16 mouse cellular contexts compared by ENCODE assay signal in genomic region chr11:94475722-94476121, GRCm38 (mm10). TPM values are rescaled to one million over a fixed set of nuclear protein-coding genes. Genes with fewer than 3 reads are reported as not detected.
A peak's percentile ranks its signal among the peaks of the same experiment; 100 is the strongest.
DNase-seq lines count a peak whose midpoint lies in the region; ATAC-seq lines count a peak whose summit lies in the region.
"Had no signal": no experiment of that assay in that cellular context is flagged by ENCODE, and none has a peak within 500 bp of the region (broad histone marks: within the 10 kb centered on the region; RNA-seq: fewer than 3 reads in every experiment).

No protein-coding gene starts in this region.

- H3K4me1 ChIP-seq in forebrain, embryonic 14.5 days (ENCODE audit: control insufficient read depth, insufficient read depth, low read length), result peaks cover 25% of the 10 kb centered on the region
- peaks cover 46% of the 10 kb centered on the region for H3K4me1 ChIP-seq in forebrain, embryonic 15.5 days

- no peak for ATAC-seq in forebrain, embryonic 14.5 days
- ATAC-seq in forebrain, embryonic 15.5 days (replicated peaks), result no peak

- peak overlapping the region; percentile 20; the same call in 1 of the 2 replicates for H3K4me2 ChIP-seq in forebrain, embryonic 14.5 days (ENCODE audit: low read length)
- no peak overlapping the region; the same call in 1 of the 2 replicates for H3K4me2 ChIP-seq in forebrain, embryonic 15.5 days (replicated peaks)
- H3K4me2 ChIP-seq: heart, embryonic 11.5 days had no signal

- peak; percentile 61 for DNase-seq in forebrain, embryonic 14.5 days (ENCODE audit: low spot score)
- peak; percentile 49 to 70 for DNase-seq in kidney, postnatal 25 days
- no peak for DNase-seq in kidney, postnatal 14 days
- peak; percentile 79 for DNase-seq in Muller cell, postnatal 12 days (ENCODE audit: inconsistent ontology term)
- peak; percentile 27 for DNase-seq in induced T-regulatory cell, adult 2 months (ENCODE audit: low read depth)
- no peak for DNase-seq in frontal cortex, postnatal 25 days (ENCODE audit: low spot score in 2 of 2)
- DNase-seq: adrenal gland, postnatal 36 days; embryo, embryonic 11 days; gastrocnemius, postnatal 10 days; heart, postnatal 4 days; kidney, adult 8-10 months; right cerebral cortex, postnatal 25 days had no signal

- H3K36me3 ChIP-seq in forebrain, embryonic 14.5 days (ENCODE audit: control insufficient read depth, insufficient read depth, low read length), result no peaks in the 10 kb centered on the region
- no peaks in the 10 kb centered on the region for H3K36me3 ChIP-seq in forebrain, embryonic 15.5 days

- H3K9ac ChIP-seq in forebrain, embryonic 14.5 days (ENCODE audit: low read length), result no peak overlapping the region
- no peak overlapping the region for H3K9ac ChIP-seq in forebrain, embryonic 15.5 days (replicated peaks)

- WGBS in forebrain, embryonic 14.5 days, result 6% methylated on average over 11 of the region's 11 CpGs
- 5% methylated on average over 11 of the region's 11 CpGs for WGBS in forebrain, embryonic 15.5 days

- no peaks in the 10 kb centered on the region for H3K9me3 ChIP-seq in forebrain, embryonic 14.5 days (replicated peaks; ENCODE audit: control insufficient read depth, low read length)
- H3K9me3 ChIP-seq in forebrain, embryonic 15.5 days, result no peaks in the 10 kb centered on the region

- peaks cover 15% of the 10 kb centered on the region; the same call in 1 of the 2 replicates for H3K27me3 ChIP-seq in forebrain, embryonic 14.5 days (replicated peaks; ENCODE audit: control insufficient read depth, insufficient read depth, low read length)
- H3K27me3 ChIP-seq in forebrain, embryonic 15.5 days, result peaks cover 19% of the 10 kb centered on the region

- H3K27ac ChIP-seq in forebrain, embryonic 14.5 days (ENCODE audit: low read depth, low read length), result no peak overlapping the region
- H3K27ac ChIP-seq in forebrain, embryonic 15.5 days (replicated peaks), result no peak overlapping the region

- H3K4me3 ChIP-seq in forebrain, embryonic 14.5 days (ENCODE audit: low read depth, low read length), result no peak overlapping the region
- H3K4me3 ChIP-seq in forebrain, embryonic 15.5 days, result no peak overlapping the region

RNA-seq across cellular contexts. Expression of gene Cacna1g, which starts 1.7 kb away (rescaled TPM):
- polyA plus RNA-seq in forebrain, embryonic 14.5 days (2014; fragmentation: Nextera tagmentation; extraction: Ambion mirVana), result 7.0 and 7.1 TPM in 2 replicates
- 6.8 and 9.2 TPM in 2 replicates for polyA plus RNA-seq in forebrain, embryonic 15.5 days (2015; fragmentation: Nextera tagmentation; extraction: Ambion mirVana)

RNA-seq across cellular contexts. Expression of gene Spata20, which starts 10.3 kb away (rescaled TPM):
- polyA plus RNA-seq in forebrain, embryonic 14.5 days (2014; fragmentation: Nextera tagmentation; extraction: Ambion mirVana), result 0.43 and 0.67 TPM in 2 replicates
- 0.38 and 0.86 TPM in 2 replicates for polyA plus RNA-seq in forebrain, embryonic 15.5 days (2015; fragmentation: Nextera tagmentation; extraction: Ambion mirVana)
- polyA plus RNA-seq: heart, embryonic 11.5 days; limb, embryonic 11.5 days; liver, embryonic 16.5 days had no signal

RNA-seq across cellular contexts. Expression of gene Epn3, which starts 24.1 kb away (rescaled TPM):
- polyA plus RNA-seq in forebrain, embryonic 14.5 days (2014; fragmentation: Nextera tagmentation; extraction: Ambion mirVana), result 0.30 and 0.41 TPM in 2 replicates
- 0.66 and 0.75 TPM in 2 replicates for polyA plus RNA-seq in forebrain, embryonic 15.5 days (2015; fragmentation: Nextera tagmentation; extraction: Ambion mirVana)

RNA-seq across cellular contexts. Expression of gene Mycbpap, which starts 45.8 kb away (rescaled TPM):
- 1.8 and 2.1 TPM in 2 replicates for polyA plus RNA-seq in forebrain, embryonic 14.5 days (2014; fragmentation: Nextera tagmentation; extraction: Ambion mirVana)
- 1.7 and 2.7 TPM in 2 replicates for polyA plus RNA-seq in forebrain, embryonic 15.5 days (2015; fragmentation: Nextera tagmentation; extraction: Ambion mirVana)
- polyA plus RNA-seq: liver, embryonic 16.5 days had no signal

Comparison
In these comparisons a context has a peak if more than half of its experiments do, and no peak if none do; other contexts are left out.
1. DNase-seq: peak in forebrain, embryonic 14.5 days (single experiment), kidney, postnatal 25 days (2 of 2), Muller cell, postnatal 12 days (single experiment) and induced T-regulatory cell, adult 2 months (single experiment); none in kidney, postnatal 14 days (single experiment) and frontal cortex, postnatal 25 days (0 of 2).